15 mouse cellular contexts compared by ENCODE assay signal in genomic region chr12:84243076-84243770, GRCm38 (mm10). TPM values are rescaled to one million over a fixed set of nuclear protein-coding genes. Genes with fewer than 3 reads are reported as not detected.
DNase-seq lines count a peak whose midpoint lies in the region; ATAC-seq and TF ChIP-seq lines count a peak whose summit lies in the region.
"Had no signal": no experiment of that assay in that cellular context is flagged by ENCODE, and none has a peak within 500 bp of the region (broad histone marks: within the 10 kb centered on the region; RNA-seq: fewer than 3 reads in every experiment).

No protein-coding gene starts in this region.

- no peaks in the 10 kb centered on the region; the same call in 1 of the 2 replicates for H3K27me3 ChIP-seq in lung, postnatal 0 days (replicated peaks; ENCODE audit: insufficient read depth, low read length)
- 0 out of 2 replicates have a peak, but pooled peaks cover 4% of the 10 kb centered on the region for H3K27me3 ChIP-seq in kidney, embryonic 15.5 days
- H3K27me3 ChIP-seq in intestine, postnatal 0 days (replicated peaks; ENCODE audit: control insufficient read depth, insufficient read depth, low read length) = no peaks in the 10 kb centered on the region
- H3K27me3 ChIP-seq: hindbrain, embryonic 12.5 days; limb, embryonic 15.5 days; midbrain, embryonic 12.5 days had no signal

- H3K36me3 ChIP-seq in lung, postnatal 0 days (ENCODE audit: insufficient read depth, low read length) = no peaks in the 10 kb centered on the region
- H3K36me3 ChIP-seq in kidney, embryonic 15.5 days = no peaks in the 10 kb centered on the region
- no peaks in the 10 kb centered on the region for H3K36me3 ChIP-seq in intestine, postnatal 0 days (ENCODE audit: control insufficient read depth, insufficient read depth)
- H3K36me3 ChIP-seq: hindbrain, embryonic 12.5 days; limb, embryonic 15.5 days; midbrain, embryonic 12.5 days had no signal

- H3K4me2 ChIP-seq in lung, postnatal 0 days (replicated peaks; ENCODE audit: low read depth, low read length) = no peak overlapping the region
- no peak overlapping the region for H3K4me2 ChIP-seq in kidney, embryonic 15.5 days
- no peak overlapping the region for H3K4me2 ChIP-seq in intestine, postnatal 0 days (replicated peaks; ENCODE audit: low read depth)
- H3K4me2 ChIP-seq: hindbrain, embryonic 12.5 days; limb, embryonic 15.5 days; midbrain, embryonic 12.5 days had no signal

- DNase-seq in lung, postnatal 0 days (ENCODE audit: low spot score) = peak; percentile 35
- no peak for DNase-seq in lung, postnatal 10 days
- DNase-seq in lung, postnatal 14 days = peak; percentile 6
- peak; percentile 62 to 67 for DNase-seq in spleen, adult 18-20 months
- DNase-seq in left cerebral cortex, adult 11 months (ENCODE audit: low spot score) = no peak
- no peak for DNase-seq in right cerebral cortex, postnatal 4 days
- DNase-seq: adrenal gland, adult 2 months; cerebellum, postnatal 36 days; gastrocnemius, postnatal 10 days; kidney, postnatal 25 days had no signal

- H3K27ac ChIP-seq in lung, postnatal 0 days (ENCODE audit: low read length) = no peak overlapping the region
- no peak overlapping the region for H3K27ac ChIP-seq in kidney, embryonic 15.5 days
- no peak overlapping the region for H3K27ac ChIP-seq in intestine, postnatal 0 days (ENCODE audit: low read depth, low read length)
- H3K27ac ChIP-seq: hindbrain, embryonic 12.5 days; limb, embryonic 15.5 days; midbrain, embryonic 12.5 days had no signal

- TF ChIP-seq EP300 in lung, postnatal 0 days (IDR thresholded peaks at IDR 0.05) = no peak

- ATAC-seq in lung, postnatal 0 days = peak; percentile 16; the same call in 1 of the 2 replicates
- ATAC-seq in kidney, embryonic 15.5 days (replicated peaks; ENCODE audit: low FRiP score) = no peak
- ATAC-seq in intestine, postnatal 0 days = no peak

- no peak for TF ChIP-seq CTCF in lung, postnatal 0 days (IDR thresholded peaks at IDR 0.05)
- TF ChIP-seq CTCF in intestine, postnatal 0 days (IDR thresholded peaks at IDR 0.05; ENCODE audit: low read depth) = no peak

- H3K4me3 ChIP-seq in lung, postnatal 0 days (ENCODE audit: low read depth, low read length) = no peak overlapping the region
- H3K4me3 ChIP-seq in kidney, embryonic 15.5 days (replicated peaks) = no peak overlapping the region
- no peak overlapping the region for H3K4me3 ChIP-seq in intestine, postnatal 0 days (ENCODE audit: low read depth, low read length)
- H3K4me3 ChIP-seq: hindbrain, embryonic 12.5 days; limb, embryonic 15.5 days; midbrain, embryonic 12.5 days had no signal

- no peaks in the 10 kb centered on the region for H3K4me1 ChIP-seq in lung, postnatal 0 days (ENCODE audit: insufficient read depth, low read depth, low read length)
- H3K4me1 ChIP-seq in kidney, embryonic 15.5 days = 0 out of 2 replicates have a peak, but pooled peaks cover 3% of the 10 kb centered on the region
- no peaks in the 10 kb centered on the region for H3K4me1 ChIP-seq in intestine, postnatal 0 days (replicated peaks; ENCODE audit: control insufficient read depth, insufficient read depth, low read length)
- H3K4me1 ChIP-seq: hindbrain, embryonic 12.5 days; limb, embryonic 15.5 days; midbrain, embryonic 12.5 days had no signal

- no peaks in the 10 kb centered on the region for H3K9me3 ChIP-seq in lung, postnatal 0 days (ENCODE audit: low read length)
- no peaks in the 10 kb centered on the region for H3K9me3 ChIP-seq in kidney, embryonic 15.5 days (replicated peaks)
- no peaks in the 10 kb centered on the region for H3K9me3 ChIP-seq in intestine, postnatal 0 days (ENCODE audit: control insufficient read depth)
- H3K9me3 ChIP-seq: hindbrain, embryonic 12.5 days; limb, embryonic 15.5 days; midbrain, embryonic 12.5 days had no signal

- H3K9ac ChIP-seq in lung, postnatal 0 days (replicated peaks; ENCODE audit: low read depth) = no peak overlapping the region
- H3K9ac ChIP-seq in kidney, embryonic 15.5 days = no peak overlapping the region
- no peak overlapping the region for H3K9ac ChIP-seq in intestine, postnatal 0 days (ENCODE audit: low read depth, low read length)
- H3K9ac ChIP-seq: hindbrain, embryonic 12.5 days; limb, embryonic 15.5 days; midbrain, embryonic 12.5 days had no signal

- 75% methylated on average over 7 of the region's 7 CpGs for WGBS in lung, postnatal 0 days
- 74% methylated on average over 7 of the region's 7 CpGs for whole genome bisulfite sequencing in kidney, embryonic 15.5 days
- 78% methylated on average over 7 of the region's 7 CpGs for WGBS in intestine, postnatal 0 days

RNA-seq across cellular contexts. Expression of gene Elmsan1, which starts 24.5 kb away (rescaled TPM):
- polyA plus RNA-seq in lung, postnatal 0 days (2015; fragmentation: Nextera tagmentation; extraction: Ambion mirVana) = 5.9 and 6.7 TPM in 2 replicates
- polyA plus RNA-seq in kidney, embryonic 15.5 days (2015; fragmentation: Nextera tagmentation; extraction: Ambion mirVana) = 8.7 and 10.8 TPM in 2 replicates
- 4.4 and 4.9 TPM in 2 replicates for polyA plus RNA-seq in intestine, postnatal 0 days (2015; fragmentation: Nextera tagmentation; extraction: Ambion mirVana)

RNA-seq across cellular contexts. Expression of gene Ptgr2, which starts 41.8 kb away (rescaled TPM):
- 26.3 and 28.0 TPM in 2 replicates for polyA plus RNA-seq in lung, postnatal 0 days (2015; fragmentation: Nextera tagmentation; extraction: Ambion mirVana)
- 25.4 and 26.7 TPM in 2 replicates for polyA plus RNA-seq in kidney, embryonic 15.5 days (2015; fragmentation: Nextera tagmentation; extraction: Ambion mirVana)
- polyA plus RNA-seq in intestine, postnatal 0 days (2015; fragmentation: Nextera tagmentation; extraction: Ambion mirVana) = 35.3 and 41.2 TPM in 2 replicates

Comparison
In these comparisons a context has a peak if more than half of its experiments do, and no peak if none do; other contexts are left out.
1. DNase-seq: peak in lung, postnatal 0 days (single experiment), lung, postnatal 14 days (single experiment) and spleen, adult 18-20 months (2 of 2); none in lung, postnatal 10 days (single experiment), left cerebral cortex, adult 11 months (single experiment) and right cerebral cortex, postnatal 4 days (single experiment).